Mouse (Mus musculus) cerebellum, postnatal 25 days (tissue): Measurements from ENCODE around the gene Hs3st4.

Experiments
- DNase-seq, 2 experiments: peaks; one replicate each; pipeline ENCODE4 v3.0.0; 2021; ENCODE audit warnings: mixed read lengths in 2 of 2

Gene Hs3st4

DNA sequence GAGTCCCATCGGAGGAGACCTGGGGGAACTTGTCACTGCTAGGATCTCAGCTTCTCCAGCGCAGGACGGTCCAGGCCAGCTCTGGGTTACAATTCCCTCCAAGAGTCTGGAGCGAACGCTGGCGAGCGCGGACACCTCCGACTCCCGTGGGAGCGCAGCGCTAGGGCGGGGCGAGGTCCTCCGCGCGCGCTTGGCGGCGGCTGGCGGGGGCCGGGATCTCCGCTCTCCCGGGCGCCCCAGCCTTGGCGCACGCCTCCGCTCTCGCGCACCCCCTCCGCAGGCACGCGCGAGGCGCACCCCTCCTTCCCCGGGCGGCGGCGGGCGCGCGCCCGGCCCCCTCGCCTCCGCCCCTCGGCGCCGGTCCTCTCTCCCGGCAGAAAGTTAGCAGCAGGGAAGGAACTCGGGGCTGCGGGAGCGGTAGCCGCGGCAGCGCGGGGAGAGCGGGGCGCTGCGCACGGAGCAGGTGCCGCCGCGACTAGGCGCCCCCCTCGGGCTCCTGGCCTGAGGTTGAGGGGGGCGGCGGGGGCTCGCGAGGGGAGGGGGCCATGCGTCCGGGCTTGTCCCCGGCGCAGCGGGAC lies at the start of gene Hs3st4:
Gene Hs3st4 (plus strand): TSS at position 409 of the 578 bp plus-strand sequence.
- DNase-seq = peak; percentile 13 to 40

DNA sequence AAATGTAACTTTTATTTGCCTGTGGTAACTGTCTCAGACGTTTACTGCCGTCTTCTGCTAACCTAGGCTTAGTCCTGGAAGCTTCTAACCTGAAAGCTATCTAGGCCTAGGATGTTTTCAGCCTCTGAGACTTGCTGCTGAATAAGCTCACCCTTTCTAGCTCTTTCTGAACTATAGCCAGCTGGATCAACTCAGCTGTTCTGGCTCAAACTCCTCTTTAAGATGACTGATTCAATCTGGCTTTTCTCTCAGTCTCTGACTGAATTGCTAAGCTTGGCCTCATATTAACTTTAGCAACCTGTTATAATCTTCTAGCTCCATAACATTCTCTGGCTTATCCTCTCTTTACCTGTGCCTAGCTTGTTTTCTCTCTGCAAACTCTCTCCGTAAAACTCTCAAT lies 35.8 kb upstream of the Hs3st4 start:
- DNase-seq = no peak

DNA sequence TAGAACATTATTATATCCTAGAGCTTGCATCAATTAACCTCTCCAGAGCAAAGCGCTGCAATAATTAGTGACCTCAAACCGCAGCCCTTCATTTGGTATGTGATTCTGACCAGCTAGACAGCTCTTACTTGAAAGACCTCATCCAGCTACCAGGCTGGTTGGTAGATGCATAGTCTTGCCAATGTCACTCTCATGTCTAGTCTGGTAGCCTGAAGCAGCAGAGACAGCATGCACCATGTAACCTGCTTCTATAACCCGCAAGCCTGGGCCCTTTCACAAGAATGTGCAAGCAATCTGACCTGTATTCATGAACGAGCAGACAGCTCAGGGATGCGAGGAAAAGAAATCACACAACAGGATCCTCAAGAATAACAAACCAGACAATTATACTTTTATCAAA lies 19.6 kb upstream of the Hs3st4 start:
- DNase-seq = no peak

DNA sequence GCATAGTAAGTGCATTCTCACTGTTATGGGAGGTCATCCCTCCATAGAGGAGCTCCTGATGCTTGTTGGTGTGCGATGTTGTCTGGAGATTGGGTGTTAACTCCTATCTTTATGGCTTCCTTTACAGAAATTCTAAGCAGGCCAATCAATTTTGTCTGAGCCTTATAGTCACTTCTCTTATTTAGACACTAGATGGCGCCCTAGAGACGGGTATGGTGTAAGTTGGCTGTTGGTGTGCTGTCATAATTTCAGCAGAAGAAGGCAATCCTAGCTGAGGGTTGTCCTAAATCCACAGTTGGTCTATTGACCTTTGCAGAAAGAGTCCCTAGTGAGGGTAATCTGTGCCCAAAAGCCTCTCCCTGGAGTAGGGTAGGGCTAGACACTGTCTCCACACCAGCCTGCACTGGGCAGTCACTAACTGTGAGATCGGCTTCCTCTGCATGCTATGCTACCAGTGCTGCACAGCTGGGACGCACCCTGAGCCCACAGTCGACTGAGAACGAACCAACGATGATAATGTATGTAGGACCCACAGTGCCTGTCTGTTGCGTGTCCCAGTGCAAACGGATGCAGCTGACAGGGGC lies 18.0 kb upstream of the Hs3st4 start:
- no peak for DNase-seq

DNA sequence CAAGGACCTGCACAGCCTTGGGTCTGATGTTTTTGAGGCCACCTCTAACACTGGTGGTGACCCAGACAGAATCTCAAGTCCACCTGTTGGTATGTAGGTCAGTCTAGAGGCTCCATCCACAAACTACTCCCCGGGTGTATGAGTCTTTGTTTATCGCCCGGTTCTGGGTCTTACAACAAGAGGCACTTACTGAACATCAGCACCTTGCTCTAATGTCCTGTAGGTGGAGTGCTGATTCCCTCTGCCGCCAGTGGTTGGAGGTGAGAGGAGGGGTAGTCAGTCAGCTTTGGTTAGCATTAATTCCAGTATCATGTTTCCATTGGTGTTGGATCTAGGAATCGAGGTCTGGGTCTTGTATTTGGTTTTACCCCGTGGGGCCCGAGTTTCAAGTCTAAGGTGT lies 17.2 kb upstream of the Hs3st4 start:
- DNase-seq = no peak

DNA sequence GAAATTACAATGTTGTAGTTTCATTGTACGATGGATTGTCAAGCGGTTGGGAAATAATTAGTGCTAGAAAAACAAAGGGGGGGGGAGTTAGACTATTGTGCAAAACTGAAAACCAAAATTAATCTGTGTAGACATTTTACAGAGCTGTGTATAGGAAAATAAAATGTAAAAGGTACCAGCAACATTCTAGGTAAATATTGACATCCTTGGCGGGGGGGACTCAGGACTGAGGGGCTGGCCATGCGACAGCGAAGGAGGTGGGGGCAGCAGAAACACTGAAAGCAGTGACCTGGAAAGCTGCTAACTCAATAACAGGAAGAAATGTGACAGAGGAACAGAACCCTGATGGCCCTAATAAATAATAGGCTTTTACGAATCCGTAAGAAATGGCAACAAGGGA lies 7.2 kb upstream of the Hs3st4 start:
- DNase-seq = no peak

DNA sequence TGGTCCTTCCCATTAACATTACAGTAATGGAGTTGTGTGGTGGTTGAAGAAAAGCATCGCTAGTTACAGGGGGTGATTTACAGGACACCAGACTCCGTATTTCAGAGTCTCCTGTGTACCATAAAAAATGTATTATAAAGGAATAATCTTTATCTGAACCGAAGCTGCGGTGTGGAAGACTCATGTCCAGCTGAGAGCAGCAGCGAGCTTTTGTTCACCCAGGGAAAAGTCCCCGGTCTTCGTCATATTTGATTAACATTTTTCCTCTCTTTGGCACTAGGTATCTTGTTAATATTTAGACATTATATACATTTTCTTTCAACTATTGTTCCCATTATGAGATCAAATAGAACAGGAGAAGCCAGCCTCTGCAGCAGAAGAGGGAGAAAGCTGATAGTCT lies 1.2 kb upstream of the Hs3st4 start:
- DNase-seq = no peak

DNA sequence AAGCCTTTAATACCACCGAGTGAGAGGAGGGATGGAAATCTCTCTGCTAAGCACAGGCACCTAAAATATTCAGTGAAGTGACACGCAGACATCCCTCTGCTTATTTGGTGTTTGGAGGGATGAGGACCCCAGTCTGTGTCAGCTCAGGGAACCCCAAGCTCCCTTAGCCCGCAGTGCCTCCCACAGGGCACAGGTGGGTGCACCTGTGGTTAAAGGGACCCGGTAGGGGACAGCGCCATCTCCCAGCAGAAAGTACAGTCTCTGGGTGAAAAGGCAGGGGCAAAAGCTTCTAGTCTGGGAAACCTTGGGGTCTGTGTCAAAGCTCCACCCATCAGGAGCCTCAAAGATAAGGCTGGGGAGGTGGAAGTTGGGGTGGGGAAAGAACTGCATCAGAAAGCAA lies 659 bp upstream of the Hs3st4 start:
- peak in 1 of 2 experiments; percentile 9 for DNase-seq

DNA sequence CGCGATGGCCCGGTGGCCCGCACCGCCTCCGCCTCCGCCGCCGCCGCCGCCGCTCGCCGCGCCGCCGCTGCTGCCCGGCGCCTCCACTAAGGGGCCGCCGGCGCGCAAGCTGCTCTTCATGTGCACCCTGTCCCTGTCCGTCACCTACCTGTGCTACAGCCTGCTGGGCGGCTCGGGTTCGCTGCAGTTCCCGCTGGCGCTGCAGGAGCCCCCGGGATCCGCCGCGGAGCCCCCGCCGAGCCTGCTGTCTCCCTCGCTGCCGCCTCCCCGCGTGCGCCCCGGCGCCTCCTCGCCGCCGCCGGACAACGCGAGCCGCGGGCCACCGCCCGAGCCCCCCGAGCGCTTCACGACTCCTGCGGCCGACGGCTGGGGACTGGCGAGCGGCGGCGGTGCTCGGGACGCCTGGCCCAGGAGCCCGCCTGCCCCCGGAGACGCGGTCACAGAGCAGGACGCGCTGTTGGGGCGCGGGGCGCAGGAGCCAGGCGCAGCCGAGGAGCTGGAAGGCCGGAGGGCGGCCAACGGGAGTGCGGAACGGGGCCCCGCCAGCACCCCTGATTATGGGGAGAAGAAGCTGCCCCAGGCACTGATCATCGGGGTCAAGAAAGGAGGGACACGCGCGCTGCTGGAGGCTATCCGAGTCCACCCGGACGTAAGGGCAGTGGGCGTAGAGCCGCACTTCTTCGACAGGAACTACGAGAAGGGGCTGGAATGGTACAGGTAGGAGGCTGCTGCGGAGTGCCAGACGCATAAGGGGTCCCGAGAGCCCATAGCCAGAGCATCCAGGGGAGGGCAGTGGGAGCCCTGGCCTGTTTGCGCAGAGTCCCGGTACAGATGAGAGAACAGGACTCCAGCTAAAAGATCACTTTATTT lies 743 bp downstream of the Hs3st4 start:
- peak; percentile 14 to 20 for DNase-seq

DNA sequence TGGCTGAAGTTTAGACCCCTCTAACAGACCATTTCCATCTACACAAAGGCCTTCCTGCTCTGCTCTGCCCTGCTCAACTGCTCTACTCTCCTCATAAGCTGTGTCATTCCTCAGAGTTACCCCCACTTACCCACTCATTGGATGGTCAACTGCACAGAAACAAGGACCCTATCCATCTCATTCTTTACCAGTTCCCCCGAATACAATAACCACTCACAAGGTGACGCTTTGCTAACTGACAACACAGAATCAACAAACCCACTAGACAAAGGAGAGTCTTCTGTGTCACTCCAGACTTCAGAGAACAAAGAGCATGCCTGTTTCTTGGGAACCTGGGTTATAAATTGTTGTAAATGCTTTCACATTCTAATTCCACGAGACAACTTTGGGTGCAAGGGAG lies 9.5 kb downstream of the Hs3st4 start:
- DNase-seq = no peak

DNA sequence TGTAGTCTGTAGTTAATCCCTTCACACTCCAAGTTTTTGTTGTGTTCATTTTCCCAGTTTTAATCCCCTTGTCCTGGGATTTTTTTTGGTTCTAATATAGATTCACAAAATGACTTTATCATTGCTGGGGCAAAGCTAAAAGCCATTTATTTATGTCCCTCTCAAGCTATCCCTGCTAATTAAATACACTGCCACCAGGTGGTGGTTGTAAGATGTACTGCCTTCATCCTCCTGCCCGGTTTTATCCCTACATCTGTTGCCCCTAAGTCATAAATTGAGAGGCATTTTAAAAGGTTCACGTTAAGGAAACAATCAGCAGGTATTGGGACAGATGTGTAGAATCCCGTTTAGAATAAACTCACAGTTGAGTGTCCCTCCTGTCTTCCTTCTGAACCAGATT lies 14.6 kb downstream of the Hs3st4 start:
- DNase-seq = no peak

DNA sequence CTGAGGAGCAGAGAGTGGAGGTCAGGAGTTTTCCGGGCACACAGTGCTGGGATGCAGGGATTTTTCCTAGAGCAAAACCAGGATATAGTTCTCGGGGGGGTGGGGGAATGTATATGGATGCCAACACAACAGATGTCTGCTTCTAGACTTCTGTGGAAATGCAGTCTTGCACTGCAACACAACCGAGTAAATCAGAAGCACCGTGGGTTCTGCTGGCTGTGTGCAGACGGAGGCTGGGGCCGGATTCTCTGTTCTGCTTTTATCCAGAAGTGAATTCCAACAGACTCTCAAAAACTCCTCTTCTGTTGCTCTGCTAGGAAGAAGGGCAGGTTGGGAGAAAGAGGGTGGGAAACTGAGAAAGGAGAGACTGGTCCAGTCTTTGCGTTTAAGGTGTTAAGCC lies 15.9 kb downstream of the Hs3st4 start:
- no peak for DNase-seq

DNA sequence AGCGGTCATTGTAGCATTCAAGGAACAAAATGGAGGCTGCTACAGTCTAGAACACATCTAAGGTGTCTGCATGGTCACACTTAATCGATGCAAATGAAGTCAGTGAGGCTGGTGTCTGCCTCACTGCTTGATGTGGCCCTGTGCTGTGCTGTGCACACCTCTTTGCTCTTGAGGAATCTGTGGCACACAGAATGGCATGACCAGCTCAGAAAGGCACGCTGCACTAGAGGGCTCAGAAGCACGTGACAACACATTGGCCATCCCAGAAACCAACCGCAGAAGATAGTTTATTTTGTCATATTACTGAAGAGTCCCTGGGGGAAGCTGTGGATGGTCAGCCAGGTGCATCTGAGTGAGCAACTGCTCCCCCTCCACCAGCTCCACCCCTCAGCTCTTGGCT lies 44.2 kb downstream of the Hs3st4 start:
- no peak for DNase-seq

DNA sequence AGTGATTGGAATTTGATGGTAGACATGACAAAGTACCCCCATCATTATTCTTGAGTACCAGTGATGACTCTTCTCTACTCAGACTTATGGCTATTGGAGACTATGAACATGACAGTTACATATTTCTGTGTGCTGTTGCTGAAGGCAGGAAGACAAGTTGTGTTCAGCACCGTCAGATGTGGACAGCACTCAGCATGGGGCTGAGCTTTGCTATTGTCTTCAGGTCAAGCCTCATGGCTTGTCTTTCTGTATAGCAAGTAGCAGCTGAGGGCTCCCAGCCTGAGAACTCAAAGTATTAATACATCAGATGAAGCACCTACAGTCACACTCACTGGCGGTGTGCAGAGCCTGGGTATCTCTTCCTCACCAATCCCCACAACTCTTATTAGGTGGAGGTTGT lies 49.6 kb downstream of the Hs3st4 start:
- DNase-seq = no peak

DNA sequence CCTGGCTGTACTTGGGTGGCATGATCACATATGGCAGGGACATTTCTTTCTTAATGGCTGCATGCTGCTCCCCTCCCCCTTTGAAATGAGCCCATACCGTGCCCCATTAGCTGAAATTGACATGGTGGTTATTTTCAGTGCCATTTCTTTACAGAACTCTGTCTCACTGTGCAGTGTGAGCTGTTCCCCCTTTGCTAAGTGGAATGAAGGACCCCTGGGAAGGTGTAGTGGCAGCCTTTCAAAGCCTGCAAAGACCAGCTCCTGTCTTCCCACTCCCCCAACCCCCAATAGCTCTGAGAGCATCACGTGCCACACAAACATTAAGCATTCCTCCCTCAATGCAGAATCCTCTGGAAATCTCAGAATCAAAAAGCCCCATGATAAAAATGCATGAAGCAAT lies 50.7 kb downstream of the Hs3st4 start:
- DNase-seq = no peak

DNA sequence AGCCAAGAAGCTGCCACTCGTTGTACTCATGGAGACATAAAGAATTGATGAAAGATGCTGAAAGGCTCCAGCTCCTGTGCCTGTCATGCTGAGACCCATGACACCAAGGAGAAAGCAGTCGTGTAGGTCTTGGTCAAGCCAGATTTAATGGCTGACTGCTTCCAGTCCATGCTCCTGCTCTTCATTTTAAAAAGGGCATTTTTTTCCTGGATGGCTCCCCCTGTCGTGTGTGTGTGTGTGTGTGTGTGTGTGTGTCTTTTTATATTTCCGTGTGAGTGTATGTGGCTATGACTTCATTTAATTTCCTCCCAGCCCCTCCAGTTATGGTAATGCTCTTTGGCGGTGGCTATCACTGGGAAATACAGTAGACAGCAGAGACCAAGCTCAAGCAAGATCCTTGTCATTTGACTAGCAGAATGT lies 54.6 kb downstream of the Hs3st4 start:
- DNase-seq = no peak

DNA sequence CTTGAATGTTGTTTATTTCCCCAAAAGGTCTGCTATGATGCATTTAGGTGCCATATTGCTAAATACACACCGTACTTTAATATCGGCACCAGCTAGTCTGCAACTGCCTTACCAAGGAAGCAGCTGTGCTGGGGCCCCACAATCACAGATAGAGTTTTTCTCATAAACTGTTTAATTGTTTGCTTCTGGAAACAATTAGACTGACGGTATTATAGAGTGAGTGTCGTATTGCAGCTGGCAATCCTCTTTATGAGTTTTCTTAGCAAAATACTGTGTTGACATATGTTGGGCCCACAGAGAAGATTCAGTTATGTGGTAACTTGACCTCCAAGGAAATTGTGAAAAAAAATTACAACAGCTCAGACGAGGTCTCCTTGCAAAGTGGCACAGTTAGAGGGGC lies 56.5 kb downstream of the Hs3st4 start:
- no peak for DNase-seq

DNA sequence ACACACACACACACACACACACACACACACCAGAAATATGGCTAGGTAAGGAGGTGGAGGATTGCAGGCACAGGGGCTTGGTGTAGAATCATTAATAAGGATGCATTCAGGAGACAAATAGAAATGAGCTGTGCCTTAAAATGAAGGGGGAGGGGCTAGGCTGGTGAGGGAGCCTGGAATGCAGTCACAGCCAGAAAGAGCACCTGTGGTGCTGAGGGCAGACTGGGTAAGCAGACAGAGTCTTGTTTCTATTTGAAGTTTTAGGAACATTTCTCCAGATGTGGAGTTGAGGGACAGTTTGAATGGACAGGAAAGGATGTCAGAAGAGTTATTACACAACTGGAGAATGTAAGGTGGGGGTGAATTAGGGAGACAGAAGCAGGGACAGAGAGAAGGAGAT lies 64.7 kb downstream of the Hs3st4 start:
- DNase-seq = no peak

DNA sequence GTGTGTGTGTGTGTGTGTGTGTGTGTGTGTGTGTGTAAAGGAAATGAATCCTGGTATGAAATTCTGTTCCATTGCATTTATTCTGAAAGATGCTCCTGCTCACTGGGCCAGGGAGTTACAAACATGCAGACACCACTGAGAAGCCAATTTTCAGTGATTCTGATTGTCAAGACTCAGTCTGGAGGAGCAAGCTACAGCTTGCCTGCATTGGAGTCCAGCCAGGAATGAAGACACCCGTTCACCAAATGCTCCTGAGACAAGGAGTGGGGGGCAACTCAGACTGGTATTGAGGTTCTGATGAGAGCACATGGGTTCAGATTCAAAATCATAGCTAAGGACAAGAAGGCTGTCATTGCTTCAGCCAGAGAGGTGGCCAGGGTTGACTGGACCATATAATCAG lies 66.3 kb downstream of the Hs3st4 start:
- DNase-seq = peak in 1 of 2 experiments; percentile 9

DNA sequence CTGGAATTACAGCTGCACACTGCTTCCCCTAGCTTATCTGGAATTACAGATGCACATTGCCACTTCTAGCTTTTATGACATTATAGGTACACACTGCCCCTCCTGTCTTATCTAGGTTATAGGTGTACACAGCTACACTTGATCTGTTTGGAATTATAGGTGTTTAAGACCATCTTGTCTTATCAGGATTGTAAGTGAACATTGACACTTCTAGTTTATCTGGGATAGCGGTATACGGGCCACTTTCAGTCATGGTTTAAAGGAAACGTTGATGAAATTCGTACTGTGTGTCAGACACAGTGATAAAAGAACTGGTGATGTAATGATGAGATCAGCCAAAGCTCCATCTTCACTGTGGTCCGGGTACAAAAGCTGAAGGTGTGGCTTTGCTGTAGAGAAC lies 67.8 kb downstream of the Hs3st4 start:
- no peak for DNase-seq

DNA sequence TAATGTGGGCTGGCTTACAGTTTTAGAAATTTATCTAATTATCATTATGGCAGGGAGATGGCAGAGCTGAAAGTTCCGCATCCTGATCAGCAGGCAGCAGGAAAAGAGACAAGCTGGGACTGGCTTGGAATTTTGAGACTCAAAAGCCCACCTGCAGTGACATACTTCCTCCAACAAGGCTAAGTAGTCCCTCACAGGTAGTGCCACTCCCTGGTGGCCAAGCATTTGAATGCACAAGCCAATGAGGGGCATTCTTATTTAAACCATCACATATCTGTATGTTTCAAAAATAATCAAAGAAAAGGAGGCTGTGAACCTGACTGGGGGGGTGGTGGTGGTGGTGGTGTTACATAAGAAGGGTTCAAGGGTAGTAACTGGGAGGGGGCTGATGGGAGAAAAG lies 101.1 kb downstream of the Hs3st4 start:
- DNase-seq = no peak

DNA sequence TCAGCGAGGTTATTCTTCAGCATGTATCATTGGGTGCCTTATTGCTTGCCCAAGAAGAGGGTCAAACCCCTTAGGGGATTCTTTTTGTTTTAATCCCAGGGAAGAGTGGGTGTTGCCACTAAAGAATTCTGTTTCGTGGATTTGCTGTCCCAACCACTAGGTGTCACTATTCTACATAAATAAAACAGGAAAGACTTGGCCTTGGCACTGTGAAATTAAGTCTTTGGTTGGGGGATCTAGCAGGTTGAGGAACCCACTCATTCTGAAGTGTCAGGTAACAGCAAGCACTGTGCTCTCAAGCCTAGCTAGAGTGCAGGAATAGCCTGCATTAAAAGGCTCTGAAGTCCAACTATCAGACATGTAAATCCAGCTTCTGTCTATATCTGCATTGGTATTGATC lies 146.3 kb downstream of the Hs3st4 start:
- peak; percentile 41 to 43 for DNase-seq

DNA sequence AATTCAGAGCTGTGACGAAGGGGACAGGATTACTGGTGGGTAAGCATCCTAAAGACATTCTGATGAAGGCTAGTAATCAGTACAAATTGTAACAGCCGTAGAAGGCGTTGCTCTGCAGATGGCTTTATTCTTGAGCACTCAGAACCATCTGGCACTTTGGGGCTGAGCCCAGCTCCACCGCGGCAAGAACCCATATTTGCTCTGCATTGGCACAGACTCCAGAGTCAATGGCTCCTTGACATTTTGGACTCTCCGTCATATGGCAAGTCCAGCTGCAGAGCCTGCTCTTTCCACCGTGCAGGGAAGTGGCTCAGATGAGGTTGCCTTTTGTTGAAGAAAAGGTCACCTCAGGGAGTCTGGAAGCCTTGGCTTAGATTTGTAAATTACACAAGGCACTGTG lies 148.6 kb downstream of the Hs3st4 start:
- DNase-seq = peak; percentile 95 to 97

DNA sequence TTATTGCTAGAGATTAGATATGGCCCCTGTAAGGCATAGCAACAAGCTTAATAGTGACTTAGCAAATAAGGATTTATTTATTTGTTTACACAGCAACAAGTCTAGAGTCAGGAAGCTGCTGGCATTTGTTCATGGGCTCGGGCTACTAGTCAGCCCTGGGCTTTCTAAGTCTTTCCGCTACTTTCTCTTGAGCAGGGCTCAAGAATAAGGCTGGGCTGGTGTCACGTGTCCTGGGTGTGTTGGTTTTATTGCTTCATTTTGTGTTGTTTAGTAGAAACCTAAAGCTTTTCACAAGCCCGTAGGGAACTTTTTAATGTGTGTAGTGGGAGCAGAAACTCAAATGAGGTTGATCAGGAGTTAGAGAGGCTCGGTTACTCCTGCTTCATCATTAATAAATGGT lies 153.5 kb downstream of the Hs3st4 start:
- no peak for DNase-seq
